12 mouse cellular contexts compared by ENCODE assay signal in the genomic region with DNA sequence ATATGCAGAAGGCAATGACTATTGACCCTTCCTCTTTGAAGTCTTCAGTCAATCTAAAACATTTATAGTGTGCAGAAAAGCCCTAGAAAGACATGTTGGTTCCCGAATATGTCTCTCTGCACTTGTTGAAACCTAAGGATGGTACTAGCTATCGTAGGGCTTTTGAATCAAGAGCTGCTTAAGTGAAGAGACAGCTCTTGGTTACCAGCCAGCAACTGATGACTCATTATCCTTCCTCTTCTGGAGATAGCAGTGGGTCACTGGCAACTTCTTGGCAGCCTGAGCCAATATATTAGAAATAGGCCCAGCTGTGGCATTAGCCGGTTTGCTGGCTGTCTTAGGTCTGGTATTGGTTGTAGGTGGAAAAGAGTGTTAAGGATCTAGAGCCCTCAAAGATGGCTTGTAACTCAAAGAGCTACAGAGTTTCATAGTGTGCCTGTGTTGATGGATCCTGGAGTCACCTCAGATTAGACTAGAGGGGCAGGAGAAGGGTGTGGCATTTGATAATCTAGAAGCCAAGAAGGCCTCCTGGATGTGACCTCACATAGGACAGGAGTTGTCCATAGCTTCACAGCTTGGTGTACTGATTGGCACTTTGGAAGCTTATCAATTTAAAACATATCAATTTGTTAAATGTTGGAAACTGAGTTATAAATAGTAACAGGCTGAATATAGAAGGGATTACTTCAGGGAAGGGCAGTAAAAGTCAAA.
A peak's percentile ranks its signal among the peaks of the same experiment; 100 is the strongest.
DNase-seq lines count a peak whose midpoint lies in the region; ATAC-seq and TF ChIP-seq lines count a peak whose summit lies in the region.
"Had no signal": no experiment of that assay in that cellular context is flagged by ENCODE, and none has a peak within 500 bp of the region (broad histone marks: within the 10 kb centered on the region; RNA-seq: fewer than 3 reads in every experiment).

No protein-coding gene starts in this region.

- no peak for TF ChIP-seq CTCF in liver, embryonic 14.5 days (IDR thresholded peaks at IDR 0.05; ENCODE audit: low read depth)

- ATAC-seq in kidney, embryonic 16.5 days (ENCODE audit: low FRiP score, low TSS enrichment), result no peak
- ATAC-seq in common myeloid progenitor, adult 5-6 weeks (replicated peaks; ENCODE audit: low read depth, poor library complexity, severe bottlenecking), result peak; percentile 71
- peak; percentile 55; the same call in 1 of the 2 replicates for ATAC-seq in liver, embryonic 14.5 days (ENCODE audit: insufficient read depth)
- no peak for ATAC-seq in forebrain, embryonic 12.5 days (ENCODE audit: low FRiP score)
- ATAC-seq: midbrain, embryonic 15.5 days had no signal

- H3K4me1 ChIP-seq in kidney, embryonic 16.5 days (ENCODE audit: insufficient read depth, low read length), result peaks cover 16% of the 10 kb centered on the region
- peaks cover 0 to 3% of the 10 kb centered on the region in 2 experiments; a peak in 3 of 4 replicates for H3K4me1 ChIP-seq in liver, embryonic 14.5 days (replicated peaks; ENCODE audit: control insufficient read depth in 2 of 2, insufficient read depth in 2 of 2, low read length in 1 of 2)
- H3K4me1 ChIP-seq in forebrain, embryonic 12.5 days, result peaks cover 7% of the 10 kb centered on the region; the same call in 1 of the 2 replicates
- H3K4me1 ChIP-seq: limb, embryonic 15.5 days had no signal

- no peak overlapping the region for H3K4me3 ChIP-seq in kidney, embryonic 16.5 days (ENCODE audit: low read length)
- H3K4me3 ChIP-seq in liver, embryonic 14.5 days (ENCODE audit: insufficient read depth in 1 of 2, low read depth in 2 of 2, low read length in 2 of 2), result no peak overlapping the region
- H3K4me3 ChIP-seq in forebrain, embryonic 12.5 days (replicated peaks), result no peak overlapping the region
- H3K4me3 ChIP-seq: hindbrain, embryonic 13.5 days; limb, embryonic 15.5 days; midbrain, embryonic 15.5 days had no signal

- H3K27ac ChIP-seq in kidney, embryonic 16.5 days (ENCODE audit: low read length), result no peak overlapping the region
- no peak overlapping the region for H3K27ac ChIP-seq in liver, embryonic 14.5 days
- no peak overlapping the region for H3K27ac ChIP-seq in forebrain, embryonic 12.5 days
- H3K27ac ChIP-seq: hindbrain, embryonic 13.5 days; limb, embryonic 15.5 days; midbrain, embryonic 15.5 days had no signal

- peak; percentile 15 to 28 for DNase-seq in kidney, postnatal 36 days
- DNase-seq in adipocyte (ENCODE audit: low spot score), result peak; percentile 36
- peak in 1 of 3 experiments; percentile 6 for DNase-seq in liver, embryonic 14.5 days (ENCODE audit: low read depth in 3 of 3, low spot score in 3 of 3)
- no peak for DNase-seq in gastrocnemius, postnatal 14 days
- DNase-seq: spleen, adult 18-20 months; thymus, postnatal 36 days had no signal

- no peaks in the 10 kb centered on the region for H3K27me3 ChIP-seq in kidney, embryonic 16.5 days (ENCODE audit: insufficient read depth, low read length)
- no peaks in the 10 kb centered on the region for H3K27me3 ChIP-seq in liver, embryonic 14.5 days (ENCODE audit: control insufficient read depth, insufficient read depth, low read length)
- H3K27me3 ChIP-seq in forebrain, embryonic 12.5 days, result no peaks in the 10 kb centered on the region
- H3K27me3 ChIP-seq: hindbrain, embryonic 13.5 days; midbrain, embryonic 15.5 days had no signal

- H3K36me3 ChIP-seq in kidney, embryonic 16.5 days (ENCODE audit: insufficient read depth, low read length), result peaks cover 7% of the 10 kb centered on the region; the same call in 1 of the 2 replicates
- no peaks in the 10 kb centered on the region for H3K36me3 ChIP-seq in liver, embryonic 14.5 days (replicated peaks; ENCODE audit: control insufficient read depth, insufficient read depth, low read depth)
- no peaks in the 10 kb centered on the region for H3K36me3 ChIP-seq in forebrain, embryonic 12.5 days (replicated peaks)
- H3K36me3 ChIP-seq: midbrain, embryonic 15.5 days had no signal

- WGBS in kidney, embryonic 16.5 days, result 79% methylated on average over 3 of the region's 3 CpGs
- 53% methylated on average over 3 of the region's 3 CpGs for whole genome bisulfite sequencing in liver, embryonic 14.5 days (ENCODE audit: insufficient replicate concordance)
- WGBS in forebrain, embryonic 12.5 days, result 96% methylated on average over 3 of the region's 3 CpGs

- no peak overlapping the region for H3K4me2 ChIP-seq in kidney, embryonic 16.5 days (replicated peaks; ENCODE audit: low read depth, low read length)
- H3K4me2 ChIP-seq in liver, embryonic 14.5 days (ENCODE audit: low read depth), result no peak overlapping the region
- no peak overlapping the region for H3K4me2 ChIP-seq in forebrain, embryonic 12.5 days
- H3K4me2 ChIP-seq: hindbrain, embryonic 13.5 days; limb, embryonic 15.5 days; midbrain, embryonic 15.5 days had no signal

- no peak overlapping the region for H3K9ac ChIP-seq in kidney, embryonic 16.5 days (replicated peaks; ENCODE audit: low read length)
- H3K9ac ChIP-seq in liver, embryonic 14.5 days (replicated peaks), result no peak overlapping the region
- no peak overlapping the region for H3K9ac ChIP-seq in forebrain, embryonic 12.5 days
- H3K9ac ChIP-seq: hindbrain, embryonic 13.5 days; limb, embryonic 15.5 days; midbrain, embryonic 15.5 days had no signal

- no peak for TF ChIP-seq EP300 in liver, embryonic 14.5 days (IDR thresholded peaks at IDR 0.05; ENCODE audit: low read depth)

- H3K9me3 ChIP-seq in kidney, embryonic 16.5 days (ENCODE audit: low read length), result no peaks in the 10 kb centered on the region
- no peaks in the 10 kb centered on the region for H3K9me3 ChIP-seq in liver, embryonic 14.5 days (ENCODE audit: control insufficient read depth, low read length)
- no peaks in the 10 kb centered on the region for H3K9me3 ChIP-seq in forebrain, embryonic 12.5 days
- H3K9me3 ChIP-seq: hindbrain, embryonic 13.5 days; limb, embryonic 15.5 days; midbrain, embryonic 15.5 days had no signal

- intact Hi-C loops in gastrocnemius, postnatal 14 days (cut with DNase I; ENCODE audit: low total_unique reads), result no loop called here

Comparison
In these comparisons a context has a peak if more than half of its experiments do, and no peak if none do; other contexts are left out.
1. ATAC-seq: peak in common myeloid progenitor, adult 5-6 weeks (single experiment) and liver, embryonic 14.5 days (single experiment); none in kidney, embryonic 16.5 days (single experiment) and forebrain, embryonic 12.5 days (single experiment).